Mouse (Mus musculus) neural tube, embryonic 12.5 days (tissue): Measurements from ENCODE around the gene Wfdc17. TPM values are rescaled to one million over a fixed set of nuclear protein-coding genes. Genes with fewer than 3 reads are reported as not detected.

Experiments
- ATAC-seq: fragments of 200-750 bp; cut with Nextera tagmentation; 2 replicates; pipeline ENCODE4 v1.8.0; 2017; ENCODE audit warnings: low read depth, mild to moderate bottlenecking, moderate TSS enrichment, moderate library complexity; ENCODE audit not compliant: low FRiP score
- H3K27ac ChIP-seq: fragments of 300-500 bp; sonication (generic); 2 replicates; pipeline ENCODE4 v1.5.1; 2016
- H3K27me3 ChIP-seq: fragments of 300-500 bp; sonication (generic); replicated peaks from 2 replicates; pipeline ENCODE4 v1.6.1; 2016; ENCODE audit warnings: mild to moderate bottlenecking
- H3K36me3 ChIP-seq: fragments of 300-500 bp; sonication (generic); 2 replicates; pipeline ENCODE4 v1.6.1; 2016; ENCODE audit warnings: mild to moderate bottlenecking
- H3K4me1 ChIP-seq: fragments of 300-500 bp; sonication (generic); 2 replicates; pipeline ENCODE4 v1.6.1; 2016
- H3K4me2 ChIP-seq: fragments of 300-500 bp; sonication (generic); replicated peaks from 2 replicates; pipeline ENCODE4 v1.6.1; 2016; ENCODE audit warnings: mild to moderate bottlenecking
- H3K4me3 ChIP-seq: fragments of 300-500 bp; sonication (generic); 2 replicates; pipeline ENCODE4 v1.5.1; 2016
- H3K9ac ChIP-seq: fragments of 300-500 bp; sonication (generic); 2 replicates; pipeline ENCODE4 v1.6.1; 2016; ENCODE audit warnings: mild to moderate bottlenecking
- H3K9me3 ChIP-seq: fragments of 300-500 bp; sonication (generic); 2 replicates; pipeline ENCODE4 v1.6.1; 2016; ENCODE audit warnings: mild to moderate bottlenecking
- WGBS: fragments of 180-500 bp; shearing (Covaris S2); methylation state at CpG from one replicate; pipeline ENCODE4 v1.1.7; 2016; 5-methylcytosine and 5-hydroxymethylcytosine counted together
- polyA plus RNA-seq: library from polyadenylated mRNA; unstranded; fragments of >200 nt; fragmentation: Nextera tagmentation; extraction: Ambion mirVana; gene quantifications from 2 replicates; pipeline ENCODE4 v1.2.1, GENCODE M21; 2016

Gene Wfdc17
- polyA plus RNA-seq = 0.55 TPM in 1 of 2 replicates, not detected in the other

DNA sequence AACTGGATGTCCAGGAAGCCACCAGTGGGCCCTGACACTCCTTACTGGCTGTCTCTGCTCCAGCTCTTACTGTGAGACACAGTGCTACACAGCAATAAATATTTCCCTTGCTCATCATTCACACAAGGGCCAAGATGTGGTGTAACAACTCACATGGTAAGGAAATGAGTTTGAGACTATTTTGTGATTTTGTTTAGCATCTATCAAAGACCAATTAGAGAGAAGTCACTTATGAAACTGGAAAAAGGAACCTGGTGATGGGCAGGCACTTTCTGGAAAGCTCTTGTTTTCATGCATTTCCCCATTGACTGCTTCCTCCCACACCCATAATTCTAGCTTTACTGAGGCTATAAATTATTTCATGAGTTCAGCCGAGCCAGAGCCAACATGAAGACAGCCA lies at the start of gene Wfdc17:
Wfdc17 (plus strand) TSS at position 287 of the 400 bp plus-strand sequence.
- Histone ChIP-seq H3K27me3 (no peaks in the 10 kb centered on the region), H3K4me2 (no peak within 1 kb of the TSS), H3K9me3 (no peaks in the 10 kb centered on the region), H3K27ac (no peak within 1 kb of the TSS), H3K36me3 (no peaks in the 10 kb centered on the region), H3K4me3 (no peak within 1 kb of the TSS), H3K4me1 (no peaks in the 10 kb centered on the region), H3K9ac (no peak within 1 kb of the TSS)
- ATAC-seq = no peak
- WGBS = 15% methylated on average over 1 of the region's 1 CpGs

DNA sequence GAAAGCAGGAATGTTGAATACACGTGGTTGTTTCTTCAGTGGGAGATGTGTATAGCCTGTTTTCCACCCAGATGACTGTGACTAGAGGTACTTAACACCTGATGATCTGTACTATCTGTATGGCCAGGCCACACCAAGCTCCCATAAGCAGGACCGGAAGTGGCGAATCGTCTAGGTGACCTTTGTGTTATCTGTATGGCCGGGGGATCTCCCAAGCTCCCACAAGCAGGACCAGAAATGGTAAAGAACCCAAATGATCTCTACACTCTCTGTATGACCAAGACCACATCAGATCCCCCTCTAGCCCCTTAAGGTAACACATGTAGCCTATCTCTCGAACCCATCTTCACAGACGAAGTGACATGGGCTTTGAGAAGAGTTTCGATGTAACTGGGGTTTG lies 49.2 kb upstream of the Wfdc17 start:
- H3K4me1 ChIP-seq = no peaks in the 10 kb centered on the region
- no peak overlapping the region for H3K9ac ChIP-seq
- ATAC-seq = no peak
- no peaks in the 10 kb centered on the region for H3K36me3 ChIP-seq
- 88% methylated on average over 8 of the region's 8 CpGs for WGBS
- H3K4me2 ChIP-seq = no peak overlapping the region
- no peaks in the 10 kb centered on the region for H3K9me3 ChIP-seq
- H3K27me3 ChIP-seq = no peaks in the 10 kb centered on the region
- no peak overlapping the region for H3K27ac ChIP-seq
- H3K4me3 ChIP-seq = no peak overlapping the region

DNA sequence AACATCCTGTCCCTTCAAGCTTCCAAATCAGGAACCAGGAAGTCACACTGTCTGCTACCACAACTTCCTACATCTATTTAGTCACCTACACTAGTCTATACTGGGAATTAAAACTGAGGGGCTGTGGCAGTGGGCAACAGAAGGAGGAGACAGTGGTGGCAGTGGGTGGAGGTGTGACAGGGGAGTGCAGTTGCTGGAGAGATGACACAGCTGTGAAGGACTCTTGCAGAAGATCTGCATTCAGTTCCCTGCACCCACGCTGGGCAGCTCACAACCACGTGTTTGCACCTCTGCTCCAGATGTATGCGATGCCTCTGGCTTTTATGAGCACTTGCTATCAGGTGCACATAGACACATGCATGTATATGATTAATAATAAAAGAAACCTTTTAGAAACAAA lies 46.3 kb upstream of the Wfdc17 start:
- Histone ChIP-seq H3K27me3 (no peaks in the 10 kb centered on the region), H3K4me1 (no peaks in the 10 kb centered on the region), H3K4me3 (no peak overlapping the region), H3K4me2 (no peak overlapping the region), H3K36me3 (no peaks in the 10 kb centered on the region), H3K9ac (no peak overlapping the region), H3K27ac (no peak overlapping the region), H3K9me3 (no peaks in the 10 kb centered on the region)
- no peak for ATAC-seq
- 83% methylated on average over 3 of the region's 3 CpGs for WGBS

DNA sequence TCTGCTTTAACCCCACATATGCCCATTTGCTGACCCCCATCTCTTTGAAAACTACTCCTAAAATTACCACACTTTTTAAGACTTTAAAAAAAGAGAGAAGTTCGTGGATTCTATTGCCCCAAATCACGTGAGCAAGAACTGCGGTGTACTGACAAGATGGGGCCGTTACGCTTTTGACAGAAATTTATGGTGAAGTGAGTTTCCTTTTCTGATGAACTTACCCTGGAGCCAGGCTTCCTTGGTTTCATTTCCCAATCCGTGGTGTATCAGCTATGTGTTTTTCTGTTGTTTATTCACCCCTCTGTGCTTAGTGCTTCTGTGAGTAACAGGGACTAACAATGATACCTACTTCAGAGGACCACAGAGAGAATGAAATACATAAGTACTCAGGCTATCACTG lies 45.0 kb upstream of the Wfdc17 start:
- H3K4me2 ChIP-seq = no peak overlapping the region
- no peaks in the 10 kb centered on the region for H3K27me3 ChIP-seq
- H3K9ac ChIP-seq = no peak overlapping the region
- H3K4me1 ChIP-seq = no peaks in the 10 kb centered on the region
- H3K4me3 ChIP-seq = no peak overlapping the region
- no peaks in the 10 kb centered on the region for H3K9me3 ChIP-seq
- ATAC-seq = no peak
- 77% methylated on average over 6 of the region's 6 CpGs for WGBS
- H3K27ac ChIP-seq = no peak overlapping the region
- H3K36me3 ChIP-seq = no peaks in the 10 kb centered on the region

DNA sequence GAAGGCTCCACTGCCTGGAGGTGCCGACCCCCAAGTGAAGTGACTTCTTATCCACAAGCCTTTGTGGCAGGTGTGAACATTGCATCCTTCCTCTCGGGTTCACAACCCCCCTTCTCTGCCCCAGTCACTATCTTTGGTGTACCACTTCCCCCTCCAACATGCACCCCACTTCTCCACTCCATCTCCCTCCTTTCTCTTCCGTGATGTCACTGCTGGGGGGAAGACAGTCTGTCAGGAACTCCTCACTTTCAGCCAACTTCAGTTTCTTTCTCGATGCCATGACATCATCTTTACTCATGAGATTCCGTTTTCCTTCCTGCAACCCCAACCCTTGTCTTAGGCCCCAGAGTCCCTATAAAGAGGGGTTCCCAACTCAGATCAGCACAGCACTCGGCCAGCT lies 41.6 kb upstream of the Wfdc17 start, which contains the start of gene Ccl4:
Ccl4 (plus strand) TSS at position 381 of the 400 bp plus-strand sequence.
- Histone ChIP-seq H3K4me2 (no peak within 1 kb of the TSS), H3K9me3 (no peaks in the 10 kb centered on the region), H3K4me3 (no peak within 1 kb of the TSS), H3K27me3 (no peaks in the 10 kb centered on the region), H3K27ac (no peak within 1 kb of the TSS), H3K4me1 (no peaks in the 10 kb centered on the region), H3K36me3 (no peaks in the 10 kb centered on the region), H3K9ac (no peak within 1 kb of the TSS)
- 86% methylated on average over 6 of the region's 6 CpGs for WGBS
- ATAC-seq = no peak

DNA sequence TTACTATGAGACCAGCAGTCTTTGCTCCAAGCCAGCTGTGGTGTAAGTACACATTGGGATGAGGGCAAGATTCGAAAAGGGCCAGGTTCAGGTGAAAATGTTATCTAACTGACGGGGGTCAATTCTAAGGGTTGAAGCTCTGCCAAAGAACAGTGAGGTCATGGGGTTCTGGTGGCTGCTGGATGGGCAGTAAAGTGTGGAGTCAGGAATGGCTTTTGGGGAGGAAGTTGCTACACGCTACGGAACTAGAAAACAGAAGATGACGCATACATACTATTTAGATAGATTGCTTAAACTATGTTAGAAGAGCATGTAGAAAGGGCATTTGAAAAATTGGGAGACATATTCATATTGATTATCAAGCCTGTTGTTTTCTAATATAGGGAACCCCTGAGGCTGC lies 40.3 kb upstream of the Wfdc17 start:
- Histone ChIP-seq H3K36me3 (no peaks in the 10 kb centered on the region), H3K4me2 (no peak overlapping the region), H3K4me3 (no peak overlapping the region), H3K4me1 (no peaks in the 10 kb centered on the region), H3K9ac (no peak overlapping the region), H3K27me3 (no peaks in the 10 kb centered on the region), H3K9me3 (no peaks in the 10 kb centered on the region), H3K27ac (no peak overlapping the region)
- no peak for ATAC-seq
- WGBS = 90% methylated on average over 5 of the region's 5 CpGs

DNA sequence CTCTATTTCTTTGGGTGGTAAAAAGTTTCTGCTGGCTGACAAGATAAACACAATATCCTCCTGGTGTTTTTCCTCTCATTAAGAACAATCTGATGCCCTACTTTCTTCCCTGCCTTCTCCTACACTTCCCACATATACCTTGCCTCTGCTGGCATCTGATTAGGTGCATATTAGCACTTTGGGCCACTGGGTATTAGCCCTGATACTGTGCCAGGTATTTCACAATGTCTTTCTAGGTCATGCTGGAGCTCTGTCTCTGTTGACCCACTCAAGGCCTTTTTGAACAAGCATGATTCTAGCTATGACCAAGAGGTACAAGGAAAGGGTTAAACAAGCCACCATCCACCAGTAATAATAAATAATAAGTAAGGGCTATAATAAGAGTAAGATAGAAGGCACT lies 32.0 kb upstream of the Wfdc17 start:
- no peaks in the 10 kb centered on the region for H3K36me3 ChIP-seq
- ATAC-seq = no peak
- H3K4me2 ChIP-seq = no peak overlapping the region
- H3K9me3 ChIP-seq = no peaks in the 10 kb centered on the region
- no peak overlapping the region for H3K4me3 ChIP-seq
- no peaks in the 10 kb centered on the region for H3K27me3 ChIP-seq
- no peak overlapping the region for H3K9ac ChIP-seq
- no peak overlapping the region for H3K27ac ChIP-seq
- H3K4me1 ChIP-seq = no peaks in the 10 kb centered on the region

DNA sequence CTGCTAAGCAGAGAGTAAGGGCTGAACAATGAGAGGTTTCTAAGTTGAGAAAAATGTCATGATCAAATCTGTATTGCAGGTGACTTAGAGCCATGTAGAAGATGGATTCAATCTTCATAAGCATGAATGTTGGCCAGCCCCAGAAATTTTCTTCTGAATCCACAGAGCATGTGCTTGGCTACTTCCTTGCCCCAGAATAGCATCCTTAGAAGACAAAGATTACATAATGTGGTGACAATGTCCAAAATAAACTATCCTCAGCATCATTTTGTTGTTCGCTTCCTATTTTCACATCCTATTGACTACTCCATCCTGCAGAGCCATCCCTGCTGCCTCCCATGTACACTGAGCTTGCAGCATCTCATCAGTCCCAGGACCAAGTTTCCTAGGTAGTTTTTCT lies 28.1 kb upstream of the Wfdc17 start:
- Histone ChIP-seq H3K4me3 (no peak overlapping the region), H3K9ac (no peak overlapping the region), H3K36me3 (no peaks in the 10 kb centered on the region), H3K4me2 (no peak overlapping the region), H3K27ac (no peak overlapping the region), H3K9me3 (no peaks in the 10 kb centered on the region), H3K4me1 (no peaks in the 10 kb centered on the region), H3K27me3 (no peaks in the 10 kb centered on the region)
- no peak for ATAC-seq
- 97% methylated on average over 1 of the region's 1 CpGs for WGBS

DNA sequence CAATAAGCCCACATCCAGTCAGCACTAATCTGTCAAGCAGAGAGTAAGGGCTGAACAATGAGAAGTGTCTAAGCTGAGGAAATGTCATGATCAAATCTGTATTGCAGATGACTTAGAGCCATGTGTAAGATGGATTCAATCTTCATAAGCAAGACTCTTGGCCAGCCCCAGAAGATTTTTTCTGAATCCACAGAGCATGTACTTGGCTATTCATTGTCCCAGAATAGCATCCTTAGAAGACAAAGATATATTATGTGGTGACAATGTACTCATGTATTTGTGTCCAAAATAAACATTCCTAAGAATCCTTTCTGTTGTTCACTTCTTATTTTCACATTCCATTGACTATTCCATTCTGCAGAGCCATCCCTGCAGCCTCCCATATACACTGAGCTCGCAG lies 13.9 kb upstream of the Wfdc17 start:
- ATAC-seq = no peak
- Histone ChIP-seq H3K27me3 (no peaks in the 10 kb centered on the region), H3K4me2 (no peak overlapping the region), H3K4me3 (no peak overlapping the region), H3K4me1 (no peaks in the 10 kb centered on the region), H3K9me3 (no peaks in the 10 kb centered on the region), H3K27ac (no peak overlapping the region), H3K36me3 (no peaks in the 10 kb centered on the region), H3K9ac (no peak overlapping the region)
- 79% methylated on average over 1 of the region's 1 CpGs for WGBS

DNA sequence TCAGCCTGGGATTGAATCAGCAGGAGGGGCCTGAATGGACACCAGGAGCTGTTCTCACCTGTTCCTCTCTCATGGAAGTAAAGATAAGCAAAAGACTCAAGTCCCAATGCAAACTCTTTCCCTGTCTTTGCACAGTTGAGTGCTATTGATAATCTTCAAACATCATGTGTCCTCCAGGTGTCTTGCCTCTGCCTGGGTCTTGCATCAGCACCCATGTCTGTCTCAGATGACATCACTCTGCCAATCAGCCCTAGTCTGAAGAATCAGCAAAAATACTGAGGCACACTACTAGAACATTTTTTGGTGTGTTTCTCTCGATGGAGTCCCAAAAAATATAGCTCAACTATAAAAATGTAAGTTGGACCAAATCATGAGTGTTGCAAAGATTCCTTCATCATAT lies 11.8 kb upstream of the Wfdc17 start:
- ATAC-seq = no peak
- no peaks in the 10 kb centered on the region for H3K36me3 ChIP-seq
- no peak overlapping the region for H3K9ac ChIP-seq
- H3K4me3 ChIP-seq = no peak overlapping the region
- no peaks in the 10 kb centered on the region for H3K9me3 ChIP-seq
- H3K4me2 ChIP-seq = no peak overlapping the region
- 53% methylated on average over 1 of the region's 1 CpGs for WGBS
- no peak overlapping the region for H3K27ac ChIP-seq
- H3K4me1 ChIP-seq = no peaks in the 10 kb centered on the region
- no peaks in the 10 kb centered on the region for H3K27me3 ChIP-seq

DNA sequence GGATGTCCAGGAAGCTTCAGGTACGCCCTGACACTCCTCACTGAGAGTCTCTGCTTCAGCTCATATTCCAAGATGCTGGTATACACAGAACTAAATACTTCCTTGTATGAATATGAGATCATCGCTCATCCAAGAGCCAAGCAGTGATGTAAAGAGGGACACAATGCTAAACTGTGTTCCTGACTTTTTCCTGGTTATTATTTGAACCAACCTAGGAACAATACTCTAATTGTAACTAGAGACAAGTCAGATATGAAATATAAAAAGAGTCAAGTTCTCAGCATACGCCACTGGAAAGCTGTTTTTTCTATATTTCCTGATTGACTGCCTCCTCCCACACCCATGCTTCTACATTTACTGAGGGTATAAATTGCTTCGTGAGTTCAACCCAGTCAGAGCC lies 4.9 kb downstream of the Wfdc17 start, which contains the start of gene Wfdc18:
Wfdc18 (plus strand) TSS at position 301 of the 400 bp plus-strand sequence.
- H3K4me3 ChIP-seq = no peak within 1 kb of the TSS
- H3K9me3 ChIP-seq = no peaks in the 10 kb centered on the region
- no peaks in the 10 kb centered on the region for H3K4me1 ChIP-seq
- no peak within 1 kb of the TSS for H3K27ac ChIP-seq
- H3K9ac ChIP-seq = no peak within 1 kb of the TSS
- H3K27me3 ChIP-seq = no peaks in the 10 kb centered on the region
- H3K36me3 ChIP-seq = no peaks in the 10 kb centered on the region
- no peak for ATAC-seq
- no peak within 1 kb of the TSS for H3K4me2 ChIP-seq
- 69% methylated on average over 4 of the region's 4 CpGs for WGBS

DNA sequence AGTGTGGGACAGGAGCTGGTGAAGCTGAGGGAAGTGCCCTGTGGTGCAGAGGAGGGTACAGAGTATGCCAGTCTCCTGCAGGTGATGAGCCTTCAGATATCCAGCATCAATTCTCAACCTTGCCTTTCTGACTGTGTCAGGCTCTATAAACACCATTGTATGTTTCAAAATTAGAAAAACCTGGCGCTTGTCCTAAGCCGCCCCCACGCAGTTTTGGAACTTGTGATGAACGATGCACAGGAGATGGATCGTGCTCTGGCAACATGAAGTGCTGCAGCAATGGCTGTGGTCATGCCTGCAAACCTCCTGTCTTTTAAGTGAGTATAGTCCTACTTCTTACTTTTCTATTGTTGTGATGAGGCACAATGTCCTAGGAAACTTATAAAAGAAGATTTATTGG lies 5.9 kb downstream of the Wfdc17 start:
- WGBS = 92% methylated on average over 5 of the region's 5 CpGs
- H3K4me2 ChIP-seq = no peak overlapping the region
- H3K9me3 ChIP-seq = no peaks in the 10 kb centered on the region
- no peak for ATAC-seq
- no peak overlapping the region for H3K27ac ChIP-seq
- no peak overlapping the region for H3K4me3 ChIP-seq
- H3K27me3 ChIP-seq = no peaks in the 10 kb centered on the region
- no peak overlapping the region for H3K9ac ChIP-seq
- no peaks in the 10 kb centered on the region for H3K36me3 ChIP-seq
- H3K4me1 ChIP-seq = no peaks in the 10 kb centered on the region

DNA sequence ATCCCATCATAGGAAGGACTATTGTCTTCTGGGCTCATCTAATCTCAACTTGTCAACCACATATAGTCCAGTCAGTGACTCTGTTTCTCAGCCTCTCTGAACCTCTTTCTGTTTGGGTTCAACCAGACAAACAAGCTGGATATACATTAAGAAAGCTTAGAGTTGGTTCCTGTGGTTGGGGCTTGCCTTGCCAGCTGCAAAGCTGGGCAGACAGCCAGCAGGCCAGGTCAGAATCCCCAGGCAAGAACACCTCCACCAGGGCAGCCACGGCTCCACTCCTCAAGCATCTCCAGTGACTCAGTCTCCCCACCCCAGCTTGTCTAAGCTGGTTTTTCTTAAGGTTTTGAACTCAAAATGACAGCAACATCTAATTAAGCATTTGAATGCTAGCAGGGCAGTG lies 8.9 kb downstream of the Wfdc17 start:
- Histone ChIP-seq H3K27me3 (no peaks in the 10 kb centered on the region), H3K4me1 (no peaks in the 10 kb centered on the region), H3K9me3 (no peaks in the 10 kb centered on the region), H3K4me2 (no peak overlapping the region), H3K9ac (no peak overlapping the region), H3K36me3 (no peaks in the 10 kb centered on the region), H3K27ac (no peak overlapping the region), H3K4me3 (no peak overlapping the region)
- WGBS = 88% methylated on average over 1 of the region's 1 CpGs
- no peak for ATAC-seq
